ENCODE assay signal across 1 mouse cellular context in genomic region chr2:164845782-164846181, GRCm38 (mm10).
TF ChIP-seq lines count a peak whose summit lies in the region.

No protein-coding gene starts in this region.

TF ChIP-seq in MEL, 35 proteins besides CTCF, POLR2A, EP300 and RAD21:
- no peak for TF ChIP-seq MAZ (IDR thresholded peaks at IDR 0.05; ENCODE audit: low read depth, low read length)
- peak; percentile 60 for TF ChIP-seq SMC3 (IDR thresholded peaks at IDR 0.05; ENCODE audit: low read depth, low read length)
- no peak for TF ChIP-seq POLR2AphosphoS5 (IDR thresholded peaks at IDR 0.05; ENCODE audit: borderline replicate concordance, low read depth, low read length)
- TF ChIP-seq RCOR1 (IDR thresholded peaks at IDR 0.05; ENCODE audit: low read depth, low read length) = no peak
- no peak for TF ChIP-seq TBP (IDR thresholded peaks at IDR 0.05; ENCODE audit: low read depth, low read length)
- TF ChIP-seq GATA1 (IDR thresholded peaks at IDR 0.05; ENCODE audit: low read depth, low read length) = no peak
- TF ChIP-seq MAX (IDR thresholded peaks at IDR 0.05; ENCODE audit: low read length) = no peak
- no peak for TF ChIP-seq SIN3A (IDR thresholded peaks at IDR 0.05; ENCODE audit: low read length)
- TF ChIP-seq ZC3H11A (IDR thresholded peaks at IDR 0.05; ENCODE audit: low read depth, low read length) = peak; percentile 59
- no peak for TF ChIP-seq MXI1 (IDR thresholded peaks at IDR 0.05; ENCODE audit: low read depth, low read length)
- no peak for TF ChIP-seq USF1 (IDR thresholded peaks at IDR 0.05; ENCODE audit: low read depth, low read length)
- TF ChIP-seq ZNF384 (IDR thresholded peaks at IDR 0.05; ENCODE audit: low read depth, low read length) = no peak
- TF ChIP-seq TCF12 (IDR thresholded peaks at IDR 0.05; ENCODE audit: low read depth, low read length) = no peak
- no peak for TF ChIP-seq MYC (IDR thresholded peaks at IDR 0.05; ENCODE audit: low read depth, low read length)
- TF ChIP-seq POLR2AphosphoS2 (IDR thresholded peaks at IDR 0.05; ENCODE audit: low read length) = no peak
- TF ChIP-seq UBTF (IDR thresholded peaks at IDR 0.05; ENCODE audit: borderline replicate concordance, insufficient read depth, low read depth, low read length) = no peak
- no peak for TF ChIP-seq USF2 (IDR thresholded peaks at IDR 0.05; ENCODE audit: borderline replicate concordance in 1 of 2, insufficient read depth in 1 of 2, low read depth in 1 of 2, low read length in 2 of 2)
- no peak for TF ChIP-seq E2F4 (IDR thresholded peaks at IDR 0.05; ENCODE audit: borderline replicate concordance, low read depth, low read length)
